Mouse (Mus musculus) heart, postnatal 0 days (tissue): ENCODE measurements around the gene Stap1.

ENCODE experiments used
- CTCF ChIP-seq: IDR thresholded peaks from 2 replicates; pipeline ENCODE4 v1.5.1; 2016; ENCODE audit warnings: antibody characterized with exemption, control low read depth, low read depth
- EP300 ChIP-seq: IDR thresholded peaks from 2 replicates; pipeline ENCODE4 v1.6.1; 2016; ENCODE audit warnings: antibody characterized with exemption, low read depth

- TF ChIP-seq EP300 (no peak), CTCF (no peak)
Observed at GRCm38 (mm10) chr5:86084979-86085378, 13.4 kb downstream of the Stap1 start.
